Mouse (Mus musculus): Measurements from ENCODE around the gene Ilf2. TPM values are rescaled to one million over a fixed set of nuclear protein-coding genes. Genes with fewer than 3 reads are reported as not detected.
A peak's percentile ranks its signal among the peaks of the same experiment; 100 is the strongest.

The Ilf2 gene
- polyA plus RNA-seq, 1 experiment from 2014 or later, result 169 TPM

DNA sequence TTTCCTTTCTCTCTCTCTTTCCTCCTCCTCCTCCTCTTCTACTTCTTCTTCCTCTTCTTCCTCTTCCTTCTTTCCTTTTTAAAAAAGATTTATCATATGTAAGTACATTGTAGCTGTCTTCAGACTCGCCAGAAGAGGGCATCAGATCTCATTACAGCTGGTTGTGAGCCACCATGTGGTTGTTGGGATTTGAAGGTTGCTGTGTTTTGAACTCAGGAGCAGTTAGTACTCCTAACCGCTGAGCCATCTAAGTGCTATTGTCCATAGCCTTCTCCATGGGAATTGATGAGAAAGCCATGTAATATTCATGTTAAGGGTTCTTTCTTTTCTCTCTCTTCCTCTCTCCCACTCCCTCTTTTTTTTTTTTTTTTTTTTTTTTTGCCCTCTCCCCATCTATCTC, 15.4 kb downstream of the Ilf2 start:
- H3K27ac ChIP-seq (ENCODE audit: low read depth, low read length), result no peak overlapping the region
- ATAC-seq (replicated peaks; ENCODE audit: low FRiP score), result peak; percentile 37; the same call in 1 of the 2 replicates
- no peaks in the 10 kb centered on the region for H3K9me3 ChIP-seq (ENCODE audit: control insufficient read depth, low read length)
- H3K27me3 ChIP-seq (replicated peaks; ENCODE audit: control insufficient read depth, insufficient read depth, low read length), result no peaks in the 10 kb centered on the region
- DNase-seq (ENCODE audit: low spot score), result no peak
- H3K9ac ChIP-seq (ENCODE audit: low read depth, low read length), result no peak overlapping the region
- 46% methylated on average over 2 of the region's 2 CpGs for WGBS
- H3K4me2 ChIP-seq, result no peak overlapping the region; the same call in 1 of the 2 replicates
- H3K36me3 ChIP-seq (ENCODE audit: control insufficient read depth, insufficient read depth, low read length), result peaks cover 24% of the 10 kb centered on the region
- H3K4me3 ChIP-seq (ENCODE audit: low read depth, low read length), result no peak overlapping the region
- H3K4me1 ChIP-seq (replicated peaks; ENCODE audit: control insufficient read depth, insufficient read depth, low read length), result no peaks in the 10 kb centered on the region

DNA sequence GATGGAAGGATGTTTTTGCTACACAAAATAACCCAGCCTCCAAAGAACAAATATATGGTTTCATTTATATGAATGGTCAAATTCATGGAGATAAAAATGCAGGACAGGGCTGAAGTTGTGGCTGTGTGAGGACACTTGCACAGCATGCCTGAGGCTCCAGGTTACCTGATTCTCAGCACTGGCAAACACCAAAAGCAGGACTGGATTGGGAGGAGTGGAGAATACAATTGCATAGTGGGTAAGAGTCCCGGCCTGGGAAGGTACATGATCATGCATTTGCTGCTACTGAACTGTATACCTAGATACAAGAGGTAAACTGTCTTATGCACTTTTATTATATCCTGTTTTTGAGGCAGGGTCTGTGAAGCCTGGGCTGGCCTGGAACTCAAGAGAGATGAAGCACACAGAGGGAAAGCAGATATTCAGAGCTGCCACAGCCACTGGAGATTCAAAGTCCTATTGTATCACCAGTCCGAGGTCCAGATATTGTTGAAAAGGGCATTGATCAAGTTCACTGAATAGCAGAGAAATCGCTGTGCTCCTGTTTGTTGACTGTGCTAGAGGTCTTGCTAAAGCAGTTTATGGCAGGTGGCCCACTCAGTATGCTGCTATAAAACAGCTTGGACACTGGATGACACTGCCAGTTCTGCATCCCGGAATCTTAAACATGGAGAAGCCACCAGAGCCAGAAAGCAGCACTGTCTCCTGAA, 18.1 kb downstream of the Ilf2 start:
- H3K9me3 ChIP-seq (ENCODE audit: control insufficient read depth, low read length), result no peaks in the 10 kb centered on the region
- no peaks in the 10 kb centered on the region for H3K27me3 ChIP-seq (replicated peaks; ENCODE audit: control insufficient read depth, insufficient read depth, low read length)
- ATAC-seq (replicated peaks; ENCODE audit: low FRiP score) (no peak), DNase-seq (ENCODE audit: low spot score) (no peak)
- H3K27ac ChIP-seq (ENCODE audit: low read depth, low read length), result no peak overlapping the region
- no peaks in the 10 kb centered on the region for H3K4me1 ChIP-seq (replicated peaks; ENCODE audit: control insufficient read depth, insufficient read depth, low read length)
- H3K9ac ChIP-seq (ENCODE audit: low read depth, low read length), result no peak overlapping the region
- peaks cover 31% of the 10 kb centered on the region for H3K36me3 ChIP-seq (ENCODE audit: control insufficient read depth, insufficient read depth, low read length)
- H3K4me2 ChIP-seq, result no peak overlapping the region
- WGBS, result 63% methylated on average over 4 of the region's 4 CpGs
- no peak overlapping the region for H3K4me3 ChIP-seq (ENCODE audit: low read depth, low read length)

- no peak for DNase-seq (ENCODE audit: low spot score)
- 92% methylated on average over 7 of the region's 7 CpGs for WGBS
- Histone ChIP-seq H3K4me3 (ENCODE audit: low read depth, low read length) (no peak overlapping the region), H3K27ac (ENCODE audit: low read depth, low read length) (no peak overlapping the region), H3K9me3 (ENCODE audit: control insufficient read depth, low read length) (no peaks in the 10 kb centered on the region), H3K4me1 (replicated peaks; ENCODE audit: control insufficient read depth, insufficient read depth, low read length) (no peaks in the 10 kb centered on the region), H3K4me2 (no peak overlapping the region), H3K27me3 (replicated peaks; ENCODE audit: control insufficient read depth, insufficient read depth, low read length) (no peaks in the 10 kb centered on the region), H3K9ac (ENCODE audit: low read depth, low read length) (no peak overlapping the region), H3K36me3 (ENCODE audit: control insufficient read depth, insufficient read depth, low read length) (peaks cover 37% of the 10 kb centered on the region)
- no peak for ATAC-seq (replicated peaks; ENCODE audit: low FRiP score)
These were observed 20.1 kb downstream of the Ilf2 start for GRCm38 (mm10) chr3:90495850-90496525.

- no peak for ATAC-seq (replicated peaks; ENCODE audit: low FRiP score)
- no peaks in the 10 kb centered on the region for H3K27me3 ChIP-seq (replicated peaks; ENCODE audit: control insufficient read depth, insufficient read depth, low read length)
- H3K4me3 ChIP-seq (ENCODE audit: low read depth, low read length), result no peak overlapping the region
- H3K9me3 ChIP-seq (ENCODE audit: control insufficient read depth, low read length), result no peaks in the 10 kb centered on the region
- no peaks in the 10 kb centered on the region for H3K4me1 ChIP-seq (replicated peaks; ENCODE audit: control insufficient read depth, insufficient read depth, low read length)
- DNase-seq (ENCODE audit: low spot score), result no peak
- H3K4me2 ChIP-seq, result no peak overlapping the region
- no peak overlapping the region for H3K27ac ChIP-seq (ENCODE audit: low read depth, low read length)
- peaks cover 42% of the 10 kb centered on the region for H3K36me3 ChIP-seq (ENCODE audit: control insufficient read depth, insufficient read depth, low read length)
- H3K9ac ChIP-seq (ENCODE audit: low read depth, low read length), result no peak overlapping the region
These were observed 21.7 kb downstream of the Ilf2 start for GRCm38 (mm10) chr3:90497597-90497996.

DNA sequence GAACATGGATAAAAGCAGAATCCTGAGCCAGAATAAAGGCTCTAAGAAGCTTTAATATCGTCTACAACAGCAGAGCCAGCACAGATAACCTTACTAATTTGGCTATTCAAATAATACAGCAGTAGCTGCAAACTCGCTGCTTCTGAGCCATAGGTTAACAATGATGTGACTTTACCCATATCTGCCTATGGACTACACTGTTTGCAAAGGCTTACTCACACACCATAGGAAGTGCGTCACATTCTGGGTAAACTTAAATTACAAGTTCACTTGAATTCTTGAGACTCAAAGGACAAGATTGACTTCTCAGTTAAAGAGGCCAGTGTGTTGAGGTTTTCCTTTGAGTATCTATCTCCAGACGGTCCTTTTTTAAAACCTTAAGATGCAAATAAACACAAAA, 27.5 kb downstream of the Ilf2 start:
- H3K27ac ChIP-seq (ENCODE audit: low read depth, low read length), result no peak overlapping the region
- ATAC-seq (replicated peaks; ENCODE audit: low FRiP score) (no peak), DNase-seq (ENCODE audit: low spot score) (no peak)
- peaks cover 41% of the 10 kb centered on the region for H3K36me3 ChIP-seq (ENCODE audit: control insufficient read depth, insufficient read depth, low read length)
- no peak overlapping the region for H3K4me2 ChIP-seq
- no peak overlapping the region for H3K4me3 ChIP-seq (ENCODE audit: low read depth, low read length)
- no peaks in the 10 kb centered on the region for H3K27me3 ChIP-seq (replicated peaks; ENCODE audit: control insufficient read depth, insufficient read depth, low read length)
- no peak overlapping the region for H3K9ac ChIP-seq (ENCODE audit: low read depth, low read length)
- no peaks in the 10 kb centered on the region for H3K9me3 ChIP-seq (ENCODE audit: control insufficient read depth, low read length)
- H3K4me1 ChIP-seq (replicated peaks; ENCODE audit: control insufficient read depth, insufficient read depth, low read length), result peaks cover 9% of the 10 kb centered on the region
- 89% methylated on average over 4 of the region's 4 CpGs for WGBS

DNA sequence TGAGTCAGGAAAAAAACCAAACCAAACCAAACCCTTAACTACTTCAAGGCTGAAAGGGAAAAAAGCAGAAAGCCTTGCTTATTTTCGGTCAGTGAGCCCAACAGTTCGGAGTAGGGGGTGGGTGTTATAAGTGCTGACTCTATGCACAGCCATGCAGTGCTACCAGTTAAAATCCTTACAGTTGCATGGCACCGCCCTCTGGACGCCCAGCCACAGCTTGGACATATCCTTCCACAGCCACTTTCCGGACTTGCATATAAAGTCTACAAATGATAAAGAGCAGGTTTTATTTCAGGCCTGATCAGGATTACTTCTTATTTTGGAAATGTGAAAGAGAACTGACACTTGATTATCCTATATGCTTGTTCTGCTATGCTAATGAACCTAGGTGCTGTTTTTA, 29.3 kb downstream of the Ilf2 start:
- no peaks in the 10 kb centered on the region for H3K27me3 ChIP-seq (replicated peaks; ENCODE audit: control insufficient read depth, insufficient read depth, low read length)
- no peak overlapping the region for H3K27ac ChIP-seq (ENCODE audit: low read depth, low read length)
- peaks cover 12% of the 10 kb centered on the region for H3K4me1 ChIP-seq (replicated peaks; ENCODE audit: control insufficient read depth, insufficient read depth, low read length)
- no peak overlapping the region for H3K9ac ChIP-seq (ENCODE audit: low read depth, low read length)
- DNase-seq (ENCODE audit: low spot score) (no peak), ATAC-seq (replicated peaks; ENCODE audit: low FRiP score) (no peak)
- no peaks in the 10 kb centered on the region for H3K9me3 ChIP-seq (ENCODE audit: control insufficient read depth, low read length)
- peaks cover 34% of the 10 kb centered on the region for H3K36me3 ChIP-seq (ENCODE audit: control insufficient read depth, insufficient read depth, low read length)
- no peak overlapping the region for H3K4me3 ChIP-seq (ENCODE audit: low read depth, low read length)
- no peak overlapping the region for H3K4me2 ChIP-seq
- 92% methylated on average over 5 of the region's 5 CpGs for WGBS

DNA sequence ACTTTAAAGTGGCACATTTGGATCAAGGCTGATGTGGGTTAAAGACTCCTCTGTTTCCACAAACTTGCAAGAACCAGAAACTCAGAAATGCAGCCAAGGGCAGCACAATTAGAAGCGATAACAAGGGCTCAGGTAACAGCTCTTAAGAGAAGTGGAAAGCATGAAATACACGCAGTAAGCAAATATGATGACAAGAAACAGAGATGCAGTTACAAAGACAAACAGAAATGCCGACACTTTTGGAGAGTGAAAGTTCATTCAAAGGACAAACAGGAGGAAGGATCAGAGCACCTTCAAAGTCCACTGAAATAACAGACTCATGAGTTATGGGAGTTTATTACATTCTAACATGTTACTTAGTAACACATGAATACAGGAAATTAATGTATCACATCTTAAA, 30.4 kb downstream of the Ilf2 start:
- Histone ChIP-seq H3K27me3 (replicated peaks; ENCODE audit: control insufficient read depth, insufficient read depth, low read length) (no peaks in the 10 kb centered on the region), H3K36me3 (ENCODE audit: control insufficient read depth, insufficient read depth, low read length) (peaks cover 30% of the 10 kb centered on the region), H3K9ac (ENCODE audit: low read depth, low read length) (no peak overlapping the region), H3K4me2 (no peak overlapping the region), H3K4me1 (replicated peaks; ENCODE audit: control insufficient read depth, insufficient read depth, low read length) (peaks cover 12% of the 10 kb centered on the region), H3K27ac (ENCODE audit: low read depth, low read length) (no peak overlapping the region), H3K4me3 (ENCODE audit: low read depth, low read length) (no peak overlapping the region), H3K9me3 (ENCODE audit: control insufficient read depth, low read length) (no peaks in the 10 kb centered on the region)
- 88% methylated on average over 3 of the region's 3 CpGs for WGBS
- DNase-seq (ENCODE audit: low spot score) (no peak), ATAC-seq (replicated peaks; ENCODE audit: low FRiP score) (no peak)

DNA sequence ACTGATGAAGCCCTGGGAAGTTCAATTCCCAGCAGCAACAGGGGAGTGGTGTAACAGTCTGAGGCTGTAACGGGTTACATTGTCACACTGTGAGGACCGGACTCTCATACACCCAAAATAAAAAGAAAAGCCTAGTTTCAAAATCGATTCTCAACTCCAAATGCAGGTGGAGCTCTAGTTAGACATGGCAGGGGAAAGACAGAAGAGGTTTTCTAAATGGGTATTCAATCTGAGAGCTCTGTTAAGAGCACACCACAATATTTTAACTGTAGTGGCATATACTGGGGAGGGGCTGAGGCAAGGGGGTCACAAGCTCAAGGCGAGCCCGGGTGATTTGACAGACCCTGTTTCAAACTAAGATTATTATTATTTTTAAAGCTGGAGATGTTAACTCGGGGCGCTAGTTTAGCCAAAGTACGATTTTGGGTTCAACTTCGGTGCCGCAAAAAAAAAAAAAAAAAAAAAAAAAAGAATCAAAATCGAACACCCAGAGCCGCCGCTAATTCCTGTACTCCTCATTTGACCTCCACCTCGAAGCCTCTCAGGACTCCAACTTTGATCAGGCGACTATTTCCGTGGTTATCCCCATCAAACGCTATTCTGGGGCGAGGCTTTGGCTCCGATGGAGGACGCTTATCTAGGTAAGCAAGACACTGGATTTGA, 32.5 kb downstream of the Ilf2 start:
- H3K9ac ChIP-seq (ENCODE audit: low read depth, low read length), result peak overlapping the region; percentile 99
- no peaks in the 10 kb centered on the region for H3K27me3 ChIP-seq (replicated peaks; ENCODE audit: control insufficient read depth, insufficient read depth, low read length)
- DNase-seq (ENCODE audit: low spot score) (no peak), ATAC-seq (replicated peaks; ENCODE audit: low FRiP score) (no peak)
- no peaks in the 10 kb centered on the region for H3K9me3 ChIP-seq (ENCODE audit: control insufficient read depth, low read length)
- H3K4me2 ChIP-seq, result peak overlapping the region; percentile 93
- H3K27ac ChIP-seq (ENCODE audit: low read depth, low read length), result peak overlapping the region; percentile 95
- peaks cover 20% of the 10 kb centered on the region for H3K36me3 ChIP-seq (ENCODE audit: control insufficient read depth, insufficient read depth, low read length)
- peaks cover 12% of the 10 kb centered on the region for H3K4me1 ChIP-seq (replicated peaks; ENCODE audit: control insufficient read depth, insufficient read depth, low read length)
- 3% methylated on average over 20 of the region's 20 CpGs for whole genome bisulfite sequencing
- H3K4me3 ChIP-seq (ENCODE audit: low read depth, low read length), result peak overlapping the region; percentile 90
